Mouse (Mus musculus) heart, adult 2 months (tissue): ENCODE measurements around the gene Rpl19. TPM values are rescaled to one million over a fixed set of nuclear protein-coding genes. Genes with fewer than 3 reads are reported as not detected.

ENCODE experiments used
- DNase-seq, 2 experiments: peaks; one replicate each; pipeline ENCODE4 v3.0.0; 2021
- H3K27ac ChIP-seq: fragments of 200-600 bp; 2 replicates; pipeline ENCODE4 v1.8.1; 2022
- H3K27me3 ChIP-seq: fragments of 200-500 bp; 2 replicates; pipeline ENCODE4 v1.6.1; 2012; ENCODE audit warnings: mild to moderate bottlenecking, low read length, inconsistent platforms, mixed read lengths; ENCODE audit not compliant: control insufficient read depth, insufficient read depth
- H3K36me3 ChIP-seq: fragments of 200-500 bp; 2 replicates; pipeline ENCODE4 v1.6.1; 2012; ENCODE audit warnings: low read length, inconsistent platforms; ENCODE audit not compliant: control insufficient read depth, insufficient read depth
- H3K4me1 ChIP-seq: fragments of 200-500 bp; 2 replicates; pipeline ENCODE4 v1.6.1; 2011; ENCODE audit warnings: low read length; ENCODE audit not compliant: control insufficient read depth, insufficient read depth
- H3K4me3 ChIP-seq: fragments of 200-600 bp; 2 replicates; pipeline ENCODE4 v1.8.1; 2022
- H3K79me2 ChIP-seq: fragments of 200-500 bp; replicated peaks from 2 replicates; pipeline ENCODE4 v1.6.1; 2012; ENCODE audit warnings: mild to moderate bottlenecking, inconsistent platforms, low read length, moderate library complexity, mixed read lengths; ENCODE audit not compliant: control insufficient read depth, insufficient read depth
- H3K9ac ChIP-seq: fragments of 200-500 bp; 2 replicates; pipeline ENCODE4 v1.6.1; 2012; ENCODE audit warnings: low read depth, mild to moderate bottlenecking, control low read depth, inconsistent platforms, low read length, mixed read lengths
- CTCF ChIP-seq: fragments of 200-600 bp; IDR thresholded peaks from 2 replicates; pipeline ENCODE4 v1.8.1; 2022; ENCODE audit warnings: antibody characterized with exemption, mild to moderate bottlenecking, moderate library complexity
- EP300 ChIP-seq: fragments of 200-500 bp; IDR thresholded peaks from 2 replicates; pipeline ENCODE4 v1.6.1; 2011; ENCODE audit warnings: low read depth, low read length, control low read depth; ENCODE audit not compliant: insufficient read depth
- POLR2A ChIP-seq: fragments of 200-500 bp; IDR thresholded peaks from 2 replicates; pipeline ENCODE4 v1.6.1; 2011; ENCODE audit warnings: mild to moderate bottlenecking, low read depth, low read length, control low read depth; ENCODE audit not compliant: insufficient read depth
- WGBS: fragments of 180-500 bp; shearing (Covaris S2); methylation state at CpG from one replicate; pipeline ENCODE4 v1.1.7; 2018; 5-methylcytosine and 5-hydroxymethylcytosine counted together
- intact Hi-C: fragments of 180-260 bp; cut with DNase I; formaldehyde crosslinking; loops from one replicate; pipeline ENCODE4 v1.15.1; 2025
- polyA plus RNA-seq: library from polyadenylated mRNA; depleted of rRNA; stranded (reverse); fragments of >200 nt; gene quantifications from 2 replicates; pipeline ENCODE4 v1.2.3, GENCODE M21; 2012
- total RNA-seq, 2 experiments: library from RNA; stranded (reverse); gene quantifications; 2 replicates each; pipeline ENCODE4 v1.2.3; 2021

The Rpl19 gene
- total and polyA plus RNA-seq, 3 experiments, result 348 to 604 (median 505) TPM

GRCm38 (mm10) chr11:98002627-98003026 is 23.9 kb upstream of the Rpl19 start:
- Histone ChIP-seq H3K27me3 (no peaks in the 10 kb centered on the region), H3K36me3 (no peaks in the 10 kb centered on the region), H3K27ac (no peak overlapping the region), H3K4me3 (peak overlapping the region; percentile 26; the same call in 1 of the 2 replicates), H3K79me2 (no peaks in the 10 kb centered on the region), H3K9ac (no peak overlapping the region), H3K4me1 (peaks cover 4% of the 10 kb centered on the region)
- 20% methylated on average over 12 of the region's 12 CpGs for WGBS
- TF ChIP-seq EP300, result no peak
- TF ChIP-seq CTCF, result peak; percentile 90
- TF ChIP-seq POLR2A, result no peak
- DNase-seq, result peak; percentile 76 to 83
- intact Hi-C loops, result no loop called here

- 63% methylated on average over 17 of the region's 17 CpGs for WGBS
- Histone ChIP-seq H3K9ac (no peak overlapping the region), H3K4me3 (peak overlapping the region; percentile 26; the same call in 1 of the 2 replicates)
Measured at GRCm38 (mm10) chr11:98003171-98003671, 23.3 kb upstream of the Rpl19 start.

GRCm38 (mm10) chr11:98004161-98004560 is 22.3 kb upstream of the Rpl19 start:
- no peaks in the 10 kb centered on the region for H3K27me3 ChIP-seq
- WGBS, result 73% methylated on average over 8 of the region's 8 CpGs

More at GRCm38 (mm10) chr11:98003171-98003671, 23.3 kb upstream of the Rpl19 start:
- no peak overlapping the region for H3K27ac ChIP-seq
- intact Hi-C loops, result no loop called here
- no peaks in the 10 kb centered on the region for H3K27me3 ChIP-seq
- no peaks in the 10 kb centered on the region for H3K36me3 ChIP-seq
- H3K4me1 ChIP-seq, result peaks cover 4% of the 10 kb centered on the region
- no peaks in the 10 kb centered on the region for H3K79me2 ChIP-seq
- TF ChIP-seq EP300 (no peak), POLR2A (no peak), CTCF (no peak)
- DNase-seq, result no peak

GRCm38 (mm10) chr11:98005076-98005475 is 21.4 kb upstream of the Rpl19 start:
- WGBS, result 66% methylated on average over 13 of the region's 13 CpGs
- H3K4me1 ChIP-seq, result peaks cover 4% of the 10 kb centered on the region
- no peak for DNase-seq
- no peak overlapping the region for H3K4me3 ChIP-seq
- H3K36me3 ChIP-seq, result no peaks in the 10 kb centered on the region
- intact Hi-C loops, result no loop called here
- no peaks in the 10 kb centered on the region for H3K79me2 ChIP-seq
- H3K27ac ChIP-seq, result no peak overlapping the region; the same call in 1 of the 2 replicates
- TF ChIP-seq CTCF (no peak), EP300 (no peak), POLR2A (no peak)
- no peak overlapping the region for H3K9ac ChIP-seq
- H3K27me3 ChIP-seq, result no peaks in the 10 kb centered on the region

More at GRCm38 (mm10) chr11:98004161-98004560, 22.3 kb upstream of the Rpl19 start:
- Histone ChIP-seq H3K4me1 (peaks cover 4% of the 10 kb centered on the region), H3K9ac (no peak overlapping the region), H3K4me3 (no peak overlapping the region), H3K27ac (no peak overlapping the region), H3K79me2 (no peaks in the 10 kb centered on the region), H3K36me3 (no peaks in the 10 kb centered on the region)
- no peak for DNase-seq
- TF ChIP-seq CTCF, result no peak
- no peak for TF ChIP-seq POLR2A
- TF ChIP-seq EP300, result no peak
- intact Hi-C loops, result no loop called here

- Histone ChIP-seq H3K9ac (no peak overlapping the region), H3K79me2 (no peaks in the 10 kb centered on the region), H3K27me3 (no peaks in the 10 kb centered on the region), H3K36me3 (no peaks in the 10 kb centered on the region), H3K27ac (peak overlapping the region; percentile 45), H3K4me3 (no peak overlapping the region), H3K4me1 (peaks cover 4% of the 10 kb centered on the region)
- DNase-seq, result peak; percentile 49 to 72
- intact Hi-C loops, result no loop called here
- 38% methylated on average over 10 of the region's 10 CpGs for WGBS
- TF ChIP-seq POLR2A, result no peak
- no peak for TF ChIP-seq CTCF
- TF ChIP-seq EP300, result peak; percentile 90
Measured at GRCm38 (mm10) chr11:98005686-98006085, 20.8 kb upstream of the Rpl19 start.

- Histone ChIP-seq H3K4me1 (peaks cover 4% of the 10 kb centered on the region), H3K9ac (no peak overlapping the region), H3K4me3 (no peak overlapping the region), H3K27me3 (no peaks in the 10 kb centered on the region), H3K36me3 (no peaks in the 10 kb centered on the region), H3K79me2 (no peaks in the 10 kb centered on the region), H3K27ac (no peak overlapping the region)
- intact Hi-C loops, result no loop called here
- TF ChIP-seq EP300 (no peak), CTCF (no peak), POLR2A (no peak)
- DNase-seq, result no peak
- 65% methylated on average over 11 of the region's 11 CpGs for WGBS
Measured at GRCm38 (mm10) chr11:98008087-98008486, 18.4 kb upstream of the Rpl19 start.
